Mouse (Mus musculus): ENCODE measurements around the gene Gm42957. TPM values are rescaled to one million over a fixed set of nuclear protein-coding genes. Genes with fewer than 3 reads are reported as not detected.

Gm42957 gene
- polyA plus RNA-seq, 1 experiment from 2014 or later, result not detected

DNA sequence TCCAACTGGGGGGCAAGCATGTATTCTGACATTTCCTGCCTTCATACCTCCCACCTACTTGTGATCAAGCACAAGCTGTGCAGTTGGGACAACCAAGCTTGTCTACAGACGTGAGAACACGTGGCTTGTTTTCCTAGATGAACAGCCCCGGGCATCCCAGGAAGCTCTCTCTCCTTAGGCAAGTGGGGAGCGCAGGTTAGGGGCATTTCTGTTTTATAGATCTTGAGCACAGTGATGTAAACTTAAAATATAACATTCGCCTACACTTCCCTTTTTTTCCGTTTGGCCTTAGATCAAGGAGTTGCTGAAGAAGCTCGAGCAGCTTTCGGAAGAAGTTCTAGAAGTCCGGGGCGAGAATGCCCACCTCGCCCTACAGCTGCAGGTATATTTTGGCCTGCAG lies 53.6 kb downstream of the Gm42957 start:
- no peak for DNase-seq (ENCODE audit: low spot score)
- TF ChIP-seq CTCF (IDR thresholded peaks at IDR 0.05), result no peak
- no peak for TF ChIP-seq EP300 (IDR thresholded peaks at IDR 0.05)
- H3K9me3 ChIP-seq (ENCODE audit: low read length), result no peaks in the 10 kb centered on the region
- no peak overlapping the region for H3K4me2 ChIP-seq (replicated peaks; ENCODE audit: low read depth, low read length)
- H3K4me1 ChIP-seq (ENCODE audit: insufficient read depth, low read depth, low read length), result no peaks in the 10 kb centered on the region
- no peaks in the 10 kb centered on the region for H3K36me3 ChIP-seq (ENCODE audit: insufficient read depth, low read length)
- 0 out of 2 replicates have a peak, but pooled peaks cover 3% of the 10 kb centered on the region for H3K27me3 ChIP-seq (replicated peaks; ENCODE audit: insufficient read depth, low read length)
- H3K4me3 ChIP-seq (ENCODE audit: low read depth, low read length), result no peak overlapping the region
- H3K9ac ChIP-seq (replicated peaks; ENCODE audit: low read depth), result no peak overlapping the region
- WGBS, result 74% methylated on average over 11 of the region's 11 CpGs
- H3K27ac ChIP-seq (ENCODE audit: low read length), result no peak overlapping the region
- no peak for ATAC-seq

DNA sequence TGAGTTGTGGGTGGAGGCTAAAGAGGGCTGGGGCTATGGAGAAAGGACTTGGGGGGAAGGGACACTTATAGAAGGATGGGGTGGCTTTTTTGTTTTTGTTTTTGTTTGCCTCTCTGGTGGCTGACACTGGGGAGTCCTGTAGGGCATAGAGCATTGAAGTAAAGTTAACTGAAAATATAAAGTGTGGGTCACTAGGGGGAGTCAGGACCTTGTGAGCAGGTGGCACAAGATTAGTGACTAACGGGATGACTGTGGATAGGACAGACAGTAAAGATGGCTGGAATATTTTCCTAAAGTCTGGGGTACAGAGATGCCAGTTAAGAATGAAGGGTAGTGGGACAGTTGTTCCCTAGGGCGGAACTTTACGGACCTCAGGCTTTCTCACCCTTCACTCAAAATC lies 55.0 kb downstream of the Gm42957 start:
- Histone ChIP-seq H3K9ac (replicated peaks; ENCODE audit: low read depth) (no peak overlapping the region), H3K27me3 (replicated peaks; ENCODE audit: insufficient read depth, low read length) (0 out of 2 replicates have a peak, but pooled peaks cover 3% of the 10 kb centered on the region), H3K36me3 (ENCODE audit: insufficient read depth, low read length) (no peaks in the 10 kb centered on the region), H3K4me3 (ENCODE audit: low read depth, low read length) (no peak overlapping the region), H3K4me1 (ENCODE audit: insufficient read depth, low read depth, low read length) (no peaks in the 10 kb centered on the region), H3K9me3 (ENCODE audit: low read length) (no peaks in the 10 kb centered on the region), H3K27ac (ENCODE audit: low read length) (no peak overlapping the region), H3K4me2 (replicated peaks; ENCODE audit: low read depth, low read length) (no peak overlapping the region)
- no peak for DNase-seq (ENCODE audit: low spot score)
- TF ChIP-seq EP300 (IDR thresholded peaks at IDR 0.05), result no peak
- peak; percentile 53 for TF ChIP-seq CTCF (IDR thresholded peaks at IDR 0.05)
- no peak for ATAC-seq
- WGBS, result 57% methylated on average over 3 of the region's 3 CpGs

DNA sequence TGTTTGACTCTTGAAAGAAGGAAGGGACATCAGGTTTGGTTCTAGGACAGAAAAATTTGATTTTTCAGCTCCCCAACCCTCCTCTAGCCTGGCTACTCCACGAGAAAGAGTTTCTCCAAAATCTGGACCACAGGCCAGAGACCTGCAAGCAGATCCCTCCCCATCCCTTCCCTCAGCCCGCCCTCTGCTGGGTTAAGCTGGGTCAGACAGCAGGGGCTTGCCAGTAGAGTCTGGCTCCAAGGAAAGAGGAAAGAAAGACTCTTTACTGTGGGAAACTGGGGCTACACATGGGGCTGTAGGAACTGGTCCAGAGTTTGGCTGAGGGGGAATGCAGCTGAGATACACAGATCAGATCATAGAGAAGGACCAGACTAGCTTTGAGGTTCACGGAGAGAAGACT lies 57.2 kb downstream of the Gm42957 start:
- Histone ChIP-seq H3K36me3 (ENCODE audit: insufficient read depth, low read length) (no peaks in the 10 kb centered on the region), H3K4me2 (replicated peaks; ENCODE audit: low read depth, low read length) (no peak overlapping the region), H3K27ac (ENCODE audit: low read length) (no peak overlapping the region), H3K27me3 (replicated peaks; ENCODE audit: insufficient read depth, low read length) (no peaks in the 10 kb centered on the region), H3K9ac (replicated peaks; ENCODE audit: low read depth) (no peak overlapping the region), H3K9me3 (ENCODE audit: low read length) (no peaks in the 10 kb centered on the region), H3K4me3 (ENCODE audit: low read depth, low read length) (no peak overlapping the region), H3K4me1 (ENCODE audit: insufficient read depth, low read depth, low read length) (peaks cover 4% of the 10 kb centered on the region; the same call in 1 of the 2 replicates)
- TF ChIP-seq EP300 (IDR thresholded peaks at IDR 0.05) (no peak), CTCF (IDR thresholded peaks at IDR 0.05) (peak; percentile 54)
- DNase-seq (ENCODE audit: low spot score) (no peak), ATAC-seq (no peak)
- 21% methylated on average over 3 of the region's 3 CpGs for WGBS

DNA sequence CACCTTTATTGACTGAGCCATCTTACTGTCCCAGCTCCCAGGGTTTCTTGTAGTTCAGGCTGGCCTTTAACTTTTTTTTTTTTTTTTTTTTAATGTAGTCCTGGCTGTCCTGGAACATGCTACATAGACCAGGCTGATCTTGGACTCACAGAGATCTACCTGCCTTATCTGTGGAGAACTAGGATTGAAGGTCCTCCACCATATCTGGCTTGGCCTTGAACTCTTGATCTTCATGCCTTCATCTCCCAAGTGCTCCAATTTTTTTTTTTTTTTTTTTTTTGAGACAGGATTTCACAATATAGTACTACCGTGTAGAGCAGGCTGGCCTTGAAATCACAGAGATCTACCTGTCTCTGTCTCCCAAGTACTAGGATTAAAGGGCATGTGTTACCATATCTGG lies 58.3 kb downstream of the Gm42957 start:
- ATAC-seq (no peak), DNase-seq (ENCODE audit: low spot score) (no peak)
- Histone ChIP-seq H3K36me3 (ENCODE audit: insufficient read depth, low read length) (no peaks in the 10 kb centered on the region), H3K4me2 (replicated peaks; ENCODE audit: low read depth, low read length) (no peak overlapping the region), H3K27ac (ENCODE audit: low read length) (no peak overlapping the region), H3K9ac (replicated peaks; ENCODE audit: low read depth) (no peak overlapping the region), H3K4me1 (ENCODE audit: insufficient read depth, low read depth, low read length) (peaks cover 4% of the 10 kb centered on the region; the same call in 1 of the 2 replicates), H3K4me3 (ENCODE audit: low read depth, low read length) (no peak overlapping the region), H3K9me3 (ENCODE audit: low read length) (no peaks in the 10 kb centered on the region), H3K27me3 (replicated peaks; ENCODE audit: insufficient read depth, low read length) (no peaks in the 10 kb centered on the region)
- 55% methylated on average over 1 of the region's 1 CpGs for whole genome bisulfite sequencing
- TF ChIP-seq EP300 (IDR thresholded peaks at IDR 0.05), result no peak
- TF ChIP-seq CTCF (IDR thresholded peaks at IDR 0.05), result no peak

DNA sequence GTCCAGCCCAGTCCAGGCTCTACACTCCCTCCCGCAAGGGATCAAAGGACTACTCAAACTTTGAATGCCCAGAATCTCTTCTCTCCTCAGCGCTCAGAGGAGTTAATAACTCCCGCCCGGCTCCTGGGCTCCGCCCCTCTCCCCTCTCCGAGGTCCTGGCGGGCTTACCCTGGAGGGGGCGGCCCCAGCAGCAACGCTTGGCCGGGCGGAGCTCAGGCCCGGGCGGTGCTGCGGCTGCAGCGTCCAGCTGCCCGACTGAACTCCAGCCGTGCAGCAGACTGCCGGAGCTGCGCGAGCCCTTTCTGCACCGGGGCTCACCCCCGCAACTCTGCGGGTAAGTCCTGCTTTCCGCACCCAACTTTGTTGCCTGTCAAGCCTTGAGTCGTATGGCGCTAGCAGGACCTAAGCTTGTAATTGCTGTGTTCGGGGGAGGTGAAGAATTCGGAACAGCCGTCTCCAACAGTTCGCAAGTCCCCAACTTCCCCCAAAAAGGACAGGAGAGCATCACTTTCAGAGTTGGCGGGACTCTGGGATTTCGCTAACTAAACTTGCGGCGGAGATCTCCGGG lies 61.0 kb downstream of the Gm42957 start, which contains the start of gene Pias3:
TSS of gene Pias3 (plus strand) at position 187 of the 568 bp plus-strand sequence.
- Histone ChIP-seq H3K4me1 (ENCODE audit: insufficient read depth, low read depth, low read length) (peaks cover 4% of the 10 kb centered on the region; the same call in 1 of the 2 replicates), H3K9ac (replicated peaks; ENCODE audit: low read depth) (peak within 1 kb of the TSS; percentile 58), H3K9me3 (ENCODE audit: low read length) (no peaks in the 10 kb centered on the region), H3K36me3 (ENCODE audit: insufficient read depth, low read length) (peaks cover 6% of the 10 kb centered on the region; the same call in 1 of the 2 replicates), H3K27me3 (replicated peaks; ENCODE audit: insufficient read depth, low read length) (no peaks in the 10 kb centered on the region), H3K27ac (ENCODE audit: low read length) (peak within 1 kb of the TSS; percentile 85), H3K4me2 (replicated peaks; ENCODE audit: low read depth, low read length) (peak within 1 kb of the TSS; percentile 79), H3K4me3 (ENCODE audit: low read depth, low read length) (peak within 1 kb of the TSS; percentile 92)
- peak; percentile 92 for ATAC-seq
- DNase-seq (ENCODE audit: low spot score), result peak; percentile 96
- TF ChIP-seq CTCF (IDR thresholded peaks at IDR 0.05), result no peak
- no peak for TF ChIP-seq EP300 (IDR thresholded peaks at IDR 0.05)
- WGBS, result under 1% methylated on average over 35 of the region's 35 CpGs

DNA sequence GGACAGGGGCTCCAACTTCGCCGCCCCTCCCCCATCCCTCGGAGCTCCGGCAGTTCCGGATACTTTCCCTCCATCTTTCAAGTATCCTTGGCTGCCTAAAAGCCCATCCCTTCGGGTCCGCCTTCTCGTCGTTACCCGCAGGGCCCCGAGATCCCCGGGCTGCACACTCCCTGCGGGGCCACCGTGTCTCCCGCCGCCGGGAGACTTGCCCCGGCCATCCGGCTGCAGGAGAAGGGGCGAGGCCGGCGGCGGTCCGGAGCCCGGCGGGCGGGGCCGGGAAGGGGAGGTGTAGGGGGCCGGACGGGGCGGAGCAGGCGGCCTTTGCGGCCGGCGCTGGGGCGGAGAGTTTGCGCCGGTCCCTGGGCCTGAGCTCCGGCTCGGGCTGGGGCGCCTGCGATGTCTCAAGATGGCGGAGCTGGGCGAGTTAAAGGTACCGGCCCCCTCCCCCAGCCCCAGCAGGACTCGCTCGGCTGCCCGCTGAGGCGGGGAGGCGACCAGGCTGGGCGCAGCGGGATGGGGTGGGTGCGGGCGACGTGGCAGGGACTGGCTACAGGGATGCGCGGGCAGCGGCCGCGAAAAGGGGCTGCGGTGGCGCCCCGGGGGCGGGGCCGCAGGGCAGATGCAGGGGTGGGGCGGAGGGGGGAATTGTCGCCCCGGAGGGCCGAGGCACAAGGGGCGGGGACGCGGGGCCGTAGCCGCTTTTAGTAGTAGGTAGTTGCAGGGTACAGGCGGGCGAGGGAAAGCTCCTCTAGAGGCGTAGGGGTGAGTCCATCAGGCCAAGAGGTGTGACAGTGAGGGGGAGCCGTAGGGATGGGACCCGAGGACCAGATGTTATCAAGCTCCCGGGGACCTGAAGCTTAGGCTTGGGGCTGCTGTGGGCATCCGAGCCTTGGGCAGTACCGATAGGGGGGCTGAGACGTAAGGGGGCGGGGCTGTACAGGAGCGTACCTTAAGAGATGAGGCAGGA lies 61.8 kb downstream of the Gm42957 start:
- H3K4me3 ChIP-seq (ENCODE audit: low read depth, low read length), result peak overlapping the region; percentile 92
- H3K27ac ChIP-seq (ENCODE audit: low read length), result peak overlapping the region; percentile 85
- H3K27me3 ChIP-seq (replicated peaks; ENCODE audit: insufficient read depth, low read length), result no peaks in the 10 kb centered on the region
- no peaks in the 10 kb centered on the region for H3K9me3 ChIP-seq (ENCODE audit: low read length)
- H3K4me1 ChIP-seq (ENCODE audit: insufficient read depth, low read depth, low read length), result peaks cover 4% of the 10 kb centered on the region; the same call in 1 of the 2 replicates
- peak overlapping the region; percentile 79 for H3K4me2 ChIP-seq (replicated peaks; ENCODE audit: low read depth, low read length)
- WGBS, result 1% methylated on average over 71 of the region's 85 CpGs
- TF ChIP-seq EP300 (IDR thresholded peaks at IDR 0.05) (no peak), CTCF (IDR thresholded peaks at IDR 0.05) (peak; percentile 15; the same call in 1 of the 2 replicates)
- H3K36me3 ChIP-seq (ENCODE audit: insufficient read depth, low read length), result peaks cover 11% of the 10 kb centered on the region
- ATAC-seq (peak; percentile 96), DNase-seq (ENCODE audit: low spot score) (peak; percentile 97)
- peak overlapping the region; percentile 58 for H3K9ac ChIP-seq (replicated peaks; ENCODE audit: low read depth)
